Mouse (Mus musculus) kidney, postnatal 0 days (tissue): ENCODE measurements at regions not wholly inside any gene's neighbourhood (a gene's known extent, or its start where the extent isn't known, plus 50 kb on each side); places are given as distances from the start of the nearest gene placed in this dataset.

Experiments used
- ATAC-seq: fragments of 200-750 bp; cut with Nextera tagmentation; replicated peaks from 2 replicates; pipeline ENCODE4 v1.8.0; 2017; ENCODE audit warnings: low read depth, moderate number of reproducible peaks, moderate TSS enrichment, moderate library complexity; ENCODE audit not compliant: low FRiP score
- DNase-seq: peaks from one replicate; pipeline ENCODE4 v3.0.0-alpha.2; 2016; ENCODE audit warnings: low spot score
- H3K27ac ChIP-seq: fragments of 300-500 bp; sonication (generic); 2 replicates; pipeline ENCODE4 v1.5.1; 2014; ENCODE audit warnings: mild to moderate bottlenecking
- H3K27me3 ChIP-seq: fragments of 300-500 bp; sonication (generic); 2 replicates; pipeline ENCODE4 v1.6.1; 2014; ENCODE audit warnings: low read length, mixed read lengths; ENCODE audit not compliant: insufficient read depth
- H3K36me3 ChIP-seq: fragments of 300-500 bp; sonication (generic); 2 replicates; pipeline ENCODE4 v1.6.1; 2014; ENCODE audit warnings: low read length, mixed read lengths; ENCODE audit not compliant: insufficient read depth
- H3K4me1 ChIP-seq: fragments of 300-500 bp; sonication (generic); replicated peaks from 2 replicates; pipeline ENCODE4 v1.6.1; 2014; ENCODE audit warnings: antibody characterized with exemption, low read length, mixed read lengths; ENCODE audit not compliant: insufficient read depth
- H3K4me2 ChIP-seq: fragments of 300-500 bp; sonication (generic); 2 replicates; pipeline ENCODE4 v1.6.1; 2014; ENCODE audit warnings: mild to moderate bottlenecking, low read length, moderate library complexity, mixed read lengths
- H3K4me3 ChIP-seq: fragments of 300-500 bp; sonication (generic); replicated peaks from 2 replicates; pipeline ENCODE4 v1.5.1; 2014; ENCODE audit warnings: low read depth, low read length
- H3K9ac ChIP-seq: fragments of 300-500 bp; sonication (generic); 2 replicates; pipeline ENCODE4 v1.6.1; 2014; ENCODE audit warnings: low read depth, low read length
- H3K9me3 ChIP-seq: fragments of 300-500 bp; sonication (generic); replicated peaks from 2 replicates; pipeline ENCODE4 v1.6.1; 2016; ENCODE audit warnings: low read length, inconsistent platforms, mixed read lengths
- CTCF ChIP-seq: IDR thresholded peaks from 2 replicates; pipeline ENCODE4 v1.5.1; 2016; ENCODE audit warnings: antibody characterized with exemption, low read depth, mild to moderate bottlenecking, moderate library complexity
- WGBS: fragments of 180-500 bp; shearing (Covaris S2); extraction: QIAGEN DNeasy Blood & Tissue Kit; methylation state at CpG from one replicate; pipeline ENCODE4 v1.1.7; 2014; 5-methylcytosine and 5-hydroxymethylcytosine counted together

DNA sequence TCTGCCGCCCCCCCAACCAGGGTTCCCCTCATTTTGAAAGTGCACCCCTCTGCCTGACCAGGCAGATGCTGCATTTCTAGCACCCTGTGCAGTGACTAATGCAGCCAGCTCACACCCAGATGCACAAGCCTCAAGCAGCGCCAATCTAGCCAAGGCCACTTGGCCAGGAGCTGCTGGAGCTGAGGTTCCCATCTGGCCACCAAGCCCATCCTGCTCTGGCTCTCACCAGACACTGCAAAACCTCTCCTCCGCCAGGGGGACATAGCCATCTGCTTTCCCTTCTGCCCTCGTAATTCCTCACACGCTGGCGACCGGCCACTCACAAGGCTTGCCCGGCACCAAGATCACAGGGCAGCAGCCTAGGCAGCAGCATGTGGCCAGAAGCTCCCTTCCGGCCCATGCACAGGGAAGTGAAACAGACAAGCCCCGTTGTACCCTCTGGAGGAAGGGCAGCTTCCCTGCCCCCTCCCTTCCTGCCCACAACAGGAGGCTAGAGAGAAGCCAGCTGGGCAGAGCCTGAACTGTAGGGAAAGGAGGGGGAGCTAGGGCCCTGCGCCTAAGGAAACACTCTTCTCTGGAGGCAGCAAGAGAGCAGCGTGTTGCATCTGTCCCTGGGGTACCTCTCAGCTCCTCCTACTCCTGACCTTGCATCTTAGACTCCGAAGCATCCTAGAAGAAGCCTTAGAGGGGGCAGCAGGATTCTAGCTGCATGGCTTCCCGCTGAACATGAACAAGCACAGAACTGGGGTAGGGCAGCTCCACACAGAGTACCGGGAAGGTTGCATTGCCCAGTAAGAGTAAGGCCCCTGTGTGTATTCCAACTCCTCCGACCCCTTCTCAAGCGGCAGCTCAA lies 124.1 kb downstream of the Rybp start:
- ATAC-seq (peak; percentile 74), DNase-seq (peak; percentile 89)
- TF ChIP-seq CTCF: peak; percentile 76
- Histone ChIP-seq H3K4me1 (peaks cover 15% of the 10 kb centered on the region), H3K4me3 (peak overlapping the region; percentile 23), H3K9me3 (no peaks in the 10 kb centered on the region), H3K27ac (no peak overlapping the region; the same call in 1 of the 2 replicates), H3K27me3 (no peaks in the 10 kb centered on the region), H3K9ac (no peak overlapping the region), H3K4me2 (peak overlapping the region; percentile 58), H3K36me3 (no peaks in the 10 kb centered on the region)
- 12% methylated on average over 17 of the region's 17 CpGs for WGBS

DNA sequence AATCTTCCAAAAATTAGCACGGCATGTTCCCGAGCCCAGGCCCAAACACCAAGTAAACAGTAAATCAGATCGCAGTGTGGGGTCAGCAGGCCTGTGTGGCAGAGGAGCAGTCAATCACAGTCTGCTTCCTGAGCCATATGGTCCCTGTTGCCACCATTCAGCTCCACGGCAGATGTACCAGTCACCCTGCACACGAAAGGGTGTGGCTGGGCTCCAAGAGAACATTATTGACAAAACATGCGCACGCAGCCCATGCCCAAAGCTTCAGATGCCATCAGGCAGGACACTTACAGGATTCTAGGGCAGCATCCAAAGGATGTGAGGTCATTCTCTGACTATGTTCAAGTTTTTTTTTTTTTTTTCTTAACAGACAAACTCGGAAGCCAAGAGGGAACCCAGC lies 126.6 kb downstream of the Rybp start:
- Histone ChIP-seq H3K4me2 (no peak overlapping the region), H3K27me3 (no peaks in the 10 kb centered on the region), H3K9me3 (no peaks in the 10 kb centered on the region), H3K4me1 (peaks cover 21% of the 10 kb centered on the region), H3K4me3 (no peak overlapping the region), H3K9ac (no peak overlapping the region), H3K36me3 (no peaks in the 10 kb centered on the region), H3K27ac (no peak overlapping the region)
- ATAC-seq (no peak), DNase-seq (no peak)
- no peak for TF ChIP-seq CTCF
- 76% methylated on average over 8 of the region's 8 CpGs for WGBS

DNA sequence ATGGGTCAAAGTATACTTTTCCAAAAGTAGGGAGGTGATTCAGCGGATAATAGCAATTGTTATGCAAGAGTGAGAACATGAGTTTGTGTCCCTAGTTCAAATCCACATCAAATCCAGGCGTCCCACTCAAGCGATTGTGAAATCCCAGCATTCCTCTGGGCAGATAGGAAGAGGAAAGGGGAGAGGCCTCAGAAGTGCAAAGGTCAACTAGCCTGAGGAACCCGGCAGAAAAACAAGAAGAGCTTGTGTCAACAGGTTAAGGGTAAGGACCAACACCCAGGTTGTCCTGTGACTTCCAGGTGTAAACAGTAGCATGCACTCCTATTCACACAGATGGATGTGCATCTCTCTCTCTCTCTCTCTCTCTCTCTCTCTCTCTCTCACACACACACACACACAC lies 127.5 kb downstream of the Rybp start:
- no peak for DNase-seq

DNA sequence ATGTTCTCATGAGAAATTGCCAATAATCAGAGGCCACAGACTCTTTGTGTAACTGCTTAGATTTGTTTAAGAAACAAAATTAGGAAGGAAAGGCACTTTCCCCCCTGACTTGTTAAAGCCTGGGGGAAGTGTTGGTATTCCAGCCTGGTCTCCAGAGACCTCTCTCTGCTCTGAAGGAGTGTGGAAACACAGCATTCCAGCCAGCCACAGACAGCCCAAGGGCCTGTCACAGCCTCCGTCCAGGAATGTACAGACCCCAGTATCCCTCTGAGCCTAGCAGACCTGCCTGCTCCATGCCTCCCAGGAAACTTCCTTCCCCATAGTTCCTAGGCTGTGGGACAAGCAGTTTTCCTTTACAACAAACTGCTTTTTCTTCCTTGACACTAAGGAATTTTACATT lies 128.0 kb downstream of the Rybp start:
- 30% methylated on average over 1 of the region's 1 CpGs for WGBS
- DNase-seq (peak; percentile 61), ATAC-seq (no peak)
- no peak overlapping the region for H3K4me3 ChIP-seq
- H3K4me1 ChIP-seq: peaks cover 25% of the 10 kb centered on the region
- no peak overlapping the region for H3K4me2 ChIP-seq
- H3K9me3 ChIP-seq: no peaks in the 10 kb centered on the region
- H3K27me3 ChIP-seq: no peaks in the 10 kb centered on the region
- no peaks in the 10 kb centered on the region for H3K36me3 ChIP-seq
- no peak for TF ChIP-seq CTCF
- no peak overlapping the region for H3K9ac ChIP-seq
- no peak overlapping the region; the same call in 1 of the 2 replicates for H3K27ac ChIP-seq

More for the DNA sequence above, 127.5 kb downstream of the Rybp start:
- Histone ChIP-seq H3K27ac (no peak overlapping the region), H3K27me3 (no peaks in the 10 kb centered on the region), H3K4me2 (no peak overlapping the region), H3K9me3 (no peaks in the 10 kb centered on the region), H3K9ac (no peak overlapping the region), H3K4me3 (no peak overlapping the region), H3K36me3 (no peaks in the 10 kb centered on the region), H3K4me1 (peaks cover 25% of the 10 kb centered on the region)
- no peak for TF ChIP-seq CTCF
- ATAC-seq: no peak
- WGBS: 66% methylated on average over 4 of the region's 4 CpGs

DNA sequence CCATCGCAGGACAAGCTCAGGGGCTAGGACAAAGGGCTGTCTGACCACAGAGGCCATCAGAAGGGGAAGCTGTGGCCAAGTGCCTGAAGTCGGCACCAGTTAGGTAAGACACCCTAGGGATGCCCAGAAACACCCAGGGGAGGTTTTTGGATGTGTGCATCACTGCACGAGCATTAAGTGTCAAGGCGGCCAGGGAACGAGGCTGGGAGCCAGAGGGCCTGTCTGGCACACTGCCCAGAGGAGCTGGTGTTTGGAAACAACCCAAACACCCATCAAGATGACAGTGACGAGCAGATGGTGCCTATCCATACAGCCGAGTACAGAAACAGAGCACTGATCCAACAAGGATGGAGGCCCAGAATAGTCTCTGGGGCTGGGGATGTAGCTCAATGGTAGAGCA lies 130.0 kb downstream of the Rybp start:
- ATAC-seq: no peak

DNA sequence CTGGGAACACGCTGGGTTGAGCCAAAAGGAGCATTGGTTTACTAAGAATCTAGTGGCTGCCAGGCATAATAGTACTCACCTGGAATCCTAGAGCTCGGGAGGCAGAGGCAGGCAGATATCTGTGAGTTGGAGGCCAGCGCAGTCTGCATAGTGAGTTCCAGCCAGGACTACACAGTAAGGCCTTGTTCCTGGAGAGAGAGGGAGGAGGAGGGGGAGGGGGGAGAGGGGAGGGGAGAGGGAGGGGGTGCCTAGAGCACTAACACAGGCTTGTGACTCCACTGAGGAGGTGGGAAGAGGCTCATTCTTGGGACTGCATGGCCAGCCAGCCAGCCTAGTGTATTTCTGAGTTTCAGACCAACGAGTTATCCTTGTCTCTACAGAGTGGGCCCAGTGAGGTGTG lies 131.1 kb downstream of the Rybp start:
- Histone ChIP-seq H3K4me3 (no peak overlapping the region), H3K9me3 (no peaks in the 10 kb centered on the region), H3K27me3 (no peaks in the 10 kb centered on the region), H3K36me3 (no peaks in the 10 kb centered on the region), H3K9ac (no peak overlapping the region), H3K4me2 (no peak overlapping the region), H3K4me1 (peaks cover 10% of the 10 kb centered on the region; the same call in 1 of the 2 replicates), H3K27ac (0 out of 2 replicates have a peak overlapping the region, but pooled peaks have one; percentile 0)
- ATAC-seq (no peak), DNase-seq (no peak)
- no peak for TF ChIP-seq CTCF
- 79% methylated on average over 4 of the region's 4 CpGs for WGBS

More for the DNA sequence above, 130.0 kb downstream of the Rybp start:
- Histone ChIP-seq H3K4me3 (no peak overlapping the region), H3K9ac (no peak overlapping the region), H3K27ac (no peak overlapping the region), H3K4me2 (no peak overlapping the region), H3K36me3 (no peaks in the 10 kb centered on the region), H3K9me3 (no peaks in the 10 kb centered on the region), H3K4me1 (peaks cover 10% of the 10 kb centered on the region; the same call in 1 of the 2 replicates), H3K27me3 (no peaks in the 10 kb centered on the region)
- WGBS: 33% methylated on average over 7 of the region's 7 CpGs
- TF ChIP-seq CTCF: no peak
- no peak for DNase-seq
